Mouse (Mus musculus) cortical plate, adult 2 months (tissue): ENCODE measurements around the gene Vav1. TPM values are rescaled to one million over a fixed set of nuclear protein-coding genes. Genes with fewer than 3 reads are reported as not detected.

Experiments used
- H3K27ac ChIP-seq: fragments of 200-500 bp; 2 replicates; pipeline ENCODE4 v1.5.1; 2012; ENCODE audit warnings: low read length, control low read depth, inconsistent platforms; ENCODE audit not compliant: insufficient read depth
- H3K4me1 ChIP-seq: fragments of 200-500 bp; 2 replicates; pipeline ENCODE4 v1.6.1; 2011; ENCODE audit warnings: low read length; ENCODE audit not compliant: control insufficient read depth, insufficient read depth
- H3K4me3 ChIP-seq: fragments of 200-500 bp; 2 replicates; pipeline ENCODE4 v1.5.1; 2011; ENCODE audit warnings: mild to moderate bottlenecking, low read length, control low read depth; ENCODE audit not compliant: insufficient read depth
- CTCF ChIP-seq: fragments of 200-500 bp; IDR thresholded peaks from 2 replicates; pipeline ENCODE4 v1.5.1; 2011; ENCODE audit warnings: mild to moderate bottlenecking, control low read depth, low read length; ENCODE audit not compliant: insufficient read depth; ENCODE audit errors: extremely low read depth
- POLR2A ChIP-seq: fragments of 200-500 bp; IDR thresholded peaks from 2 replicates; pipeline ENCODE4 v1.6.1; 2011; ENCODE audit warnings: mild to moderate bottlenecking, low read length, control low read depth; ENCODE audit not compliant: insufficient read depth; ENCODE audit errors: extremely low read depth
- polyA plus RNA-seq: library from polyadenylated mRNA; depleted of rRNA; stranded (reverse); fragments of >200 nt; gene quantifications from 2 replicates; pipeline ENCODE4 v1.2.3, GENCODE M21; 2012

The Vav1 gene
- polyA plus RNA-seq, 1 experiment, result 3.6 TPM

DNA sequence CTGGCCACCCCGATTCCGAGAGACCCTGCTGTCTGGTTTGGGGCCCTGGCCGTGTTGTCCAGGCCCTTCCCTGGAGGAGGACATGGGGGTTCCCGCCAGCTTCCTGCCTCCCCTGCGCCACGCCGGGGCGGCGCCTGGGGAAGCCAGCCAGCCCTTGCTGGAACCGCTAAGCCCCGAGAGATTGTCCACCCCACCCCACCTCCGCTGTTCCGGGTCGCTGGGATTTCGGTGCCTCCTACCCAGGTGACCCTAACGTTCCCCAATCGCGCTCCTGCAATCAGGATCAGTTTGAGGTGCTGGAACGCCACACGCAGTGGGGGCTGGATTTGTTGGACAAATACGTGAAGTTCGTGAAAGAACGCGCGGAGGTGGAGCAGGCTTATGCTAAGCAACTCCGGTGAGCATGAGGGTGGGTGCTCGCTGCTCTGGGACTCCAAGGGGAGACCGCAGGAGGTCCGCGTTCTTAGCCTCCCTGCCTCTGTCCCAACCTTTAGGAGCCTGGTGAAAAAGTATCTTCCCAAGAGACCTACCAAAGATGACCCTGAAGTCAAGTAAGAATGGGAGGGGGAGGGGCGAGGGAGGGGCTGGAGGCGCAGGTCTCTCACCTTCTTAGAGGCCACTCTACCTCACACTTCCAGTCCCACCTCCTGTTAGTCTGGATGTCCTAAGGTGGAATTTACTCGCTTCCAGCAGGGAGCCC is 28.3 kb upstream of the Vav1 start:
- peak overlapping the region; percentile 32; the same call in 1 of the 2 replicates for H3K27ac ChIP-seq
- H3K4me3 ChIP-seq, result peak overlapping the region; percentile 48
- TF ChIP-seq CTCF (no peak), POLR2A (no peak)
- peaks cover 2% of the 10 kb centered on the region; the same call in 1 of the 2 replicates for H3K4me1 ChIP-seq

DNA sequence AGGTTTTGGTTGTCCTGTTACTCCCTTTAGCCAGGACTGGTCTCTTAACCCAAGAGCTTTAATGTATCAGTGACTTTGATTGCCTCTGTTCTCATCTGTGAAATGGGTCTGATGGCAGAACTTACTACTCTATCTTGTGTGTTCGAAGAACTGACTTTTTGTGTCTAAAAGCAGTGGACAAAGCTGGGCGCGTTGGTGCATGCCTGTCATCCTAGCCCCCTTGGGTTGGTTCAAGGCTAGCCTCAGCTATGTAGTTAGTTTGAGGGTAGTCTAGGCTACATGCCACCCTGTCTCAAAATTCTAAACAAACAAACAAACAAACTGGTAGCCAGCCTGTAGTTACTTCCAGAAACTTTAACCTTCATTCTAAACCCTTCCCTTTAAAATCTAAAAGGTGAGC is 27.5 kb upstream of the Vav1 start:
- TF ChIP-seq POLR2A (no peak), CTCF (no peak)
- Histone ChIP-seq H3K4me1 (peaks cover 2% of the 10 kb centered on the region; the same call in 1 of the 2 replicates), H3K27ac (no peak overlapping the region), H3K4me3 (no peak overlapping the region)

DNA sequence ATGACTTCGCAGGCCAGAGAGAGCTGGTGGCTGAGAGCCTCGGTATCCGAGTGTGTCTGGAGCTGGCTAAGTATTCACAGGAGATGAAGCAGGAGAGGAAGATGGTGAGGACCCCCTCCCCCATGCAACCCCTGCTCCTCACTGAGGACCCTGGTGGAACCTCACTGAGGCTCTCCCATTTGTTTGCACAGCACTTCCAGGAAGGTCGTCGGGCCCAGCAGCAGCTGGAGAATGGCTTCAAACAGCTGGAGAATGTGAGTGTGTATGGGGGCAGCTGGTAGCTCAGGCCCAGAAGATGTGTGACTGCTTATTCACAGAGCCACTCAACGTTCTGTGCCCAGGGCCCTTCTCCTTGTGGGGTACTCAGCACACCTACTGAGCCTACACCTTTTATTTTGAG is 25.6 kb upstream of the Vav1 start:
- TF ChIP-seq CTCF (no peak), POLR2A (no peak)
- no peak overlapping the region for H3K4me3 ChIP-seq

DNA sequence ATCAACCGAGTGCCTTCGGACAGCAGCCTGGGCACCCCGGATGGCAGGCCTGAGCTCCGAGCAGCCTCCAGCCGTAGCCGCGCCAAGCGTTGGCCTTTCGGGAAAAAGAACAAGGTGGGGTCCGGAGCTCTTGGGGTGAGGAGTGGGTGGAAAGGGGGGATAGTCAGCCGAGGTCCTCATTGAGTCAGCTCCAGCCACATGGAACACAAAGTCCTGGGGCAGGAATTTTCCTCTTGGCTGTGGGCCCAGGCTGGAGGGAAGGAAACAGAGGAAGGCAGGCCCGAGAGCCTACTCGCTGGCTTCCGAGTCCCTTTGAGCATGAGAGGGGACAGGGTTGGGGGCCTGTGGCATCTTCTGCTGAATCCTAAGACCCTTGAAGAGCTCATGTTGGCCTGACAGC is 23.5 kb upstream of the Vav1 start:
- TF ChIP-seq CTCF, result no peak
- TF ChIP-seq POLR2A, result no peak
- H3K4me3 ChIP-seq, result no peak overlapping the region
- H3K27ac ChIP-seq, result no peak overlapping the region
- H3K4me1 ChIP-seq, result no peaks in the 10 kb centered on the region

More for the DNA sequence above, 25.6 kb upstream of the Vav1 start:
- Histone ChIP-seq H3K27ac (no peak overlapping the region), H3K4me1 (no peaks in the 10 kb centered on the region; the same call in 1 of the 2 replicates)

DNA sequence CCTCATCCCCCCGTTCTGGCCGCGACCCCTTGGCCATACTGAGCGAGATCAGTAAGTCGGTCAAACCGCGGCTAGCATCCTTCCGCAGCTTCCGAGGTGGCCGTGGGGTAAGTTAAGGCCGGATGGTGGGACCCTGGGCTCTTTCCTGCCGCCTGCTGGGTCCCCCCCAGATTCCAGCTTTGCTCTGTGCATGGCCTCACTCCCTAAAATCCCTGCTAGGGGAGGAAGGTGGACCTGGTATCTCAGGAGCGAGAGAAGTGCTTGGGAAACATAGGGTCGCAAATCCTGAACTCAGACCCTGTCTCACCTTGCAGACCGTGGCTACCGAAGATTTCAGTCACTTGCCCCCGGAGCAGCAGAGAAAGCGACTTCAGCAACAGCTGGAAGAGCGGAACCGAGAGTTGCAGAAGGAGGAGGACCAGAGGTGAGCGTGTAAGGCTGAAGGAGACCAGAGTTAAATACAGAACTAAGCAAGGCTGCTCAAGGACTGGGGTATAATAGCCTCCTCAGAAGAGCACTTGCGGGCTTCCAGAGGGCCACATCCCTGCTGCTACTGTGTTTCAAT is 21.9 kb upstream of the Vav1 start:
- no peak overlapping the region for H3K4me3 ChIP-seq
- no peak overlapping the region for H3K27ac ChIP-seq
- H3K4me1 ChIP-seq, result no peaks in the 10 kb centered on the region
- TF ChIP-seq POLR2A (no peak), CTCF (no peak)

DNA sequence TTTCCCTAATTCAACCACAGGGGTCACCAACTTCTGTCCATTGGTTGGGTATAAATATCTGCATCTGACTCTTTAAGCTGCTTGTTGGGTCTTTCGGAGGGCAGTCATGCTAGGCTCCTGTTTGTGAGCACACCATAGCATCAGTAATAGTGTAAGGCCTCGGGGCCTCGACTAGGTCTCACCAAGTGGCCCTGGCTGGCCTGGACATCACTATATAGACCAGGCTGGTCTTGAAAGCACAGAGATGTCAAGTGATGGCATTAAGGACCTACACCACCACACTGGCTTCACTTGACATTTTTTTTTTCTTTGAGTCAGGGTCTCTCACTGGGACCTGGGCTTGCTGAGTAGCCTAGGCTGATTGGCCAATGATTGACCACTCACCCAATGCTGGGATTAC is 20.7 kb upstream of the Vav1 start:
- no peak overlapping the region for H3K27ac ChIP-seq
- no peak overlapping the region for H3K4me3 ChIP-seq
- no peaks in the 10 kb centered on the region for H3K4me1 ChIP-seq
- TF ChIP-seq POLR2A, result no peak
- no peak for TF ChIP-seq CTCF

DNA sequence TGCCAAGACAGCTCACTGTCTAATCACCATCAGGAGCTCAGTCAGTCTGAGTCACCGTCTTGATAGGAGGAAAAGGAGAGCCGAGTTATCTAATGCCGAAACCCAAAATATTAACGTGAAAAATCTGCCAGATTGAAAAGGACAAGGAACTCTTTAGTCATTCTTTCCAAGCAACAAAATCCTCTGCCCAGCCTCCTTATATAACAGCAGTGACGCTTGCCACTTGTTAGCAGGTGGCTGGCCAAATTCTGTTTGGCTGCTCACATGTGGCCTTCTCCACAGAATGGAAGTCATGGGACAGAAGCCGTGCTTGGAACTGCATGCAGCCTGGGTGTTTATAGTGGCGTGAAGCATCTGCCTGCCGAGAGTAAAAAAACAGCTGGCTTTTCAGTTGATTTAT is 19.2 kb upstream of the Vav1 start:
- no peak for TF ChIP-seq CTCF
- no peak for TF ChIP-seq POLR2A
- H3K27ac ChIP-seq, result no peak overlapping the region
- no peak overlapping the region for H3K4me3 ChIP-seq
- H3K4me1 ChIP-seq, result no peaks in the 10 kb centered on the region

DNA sequence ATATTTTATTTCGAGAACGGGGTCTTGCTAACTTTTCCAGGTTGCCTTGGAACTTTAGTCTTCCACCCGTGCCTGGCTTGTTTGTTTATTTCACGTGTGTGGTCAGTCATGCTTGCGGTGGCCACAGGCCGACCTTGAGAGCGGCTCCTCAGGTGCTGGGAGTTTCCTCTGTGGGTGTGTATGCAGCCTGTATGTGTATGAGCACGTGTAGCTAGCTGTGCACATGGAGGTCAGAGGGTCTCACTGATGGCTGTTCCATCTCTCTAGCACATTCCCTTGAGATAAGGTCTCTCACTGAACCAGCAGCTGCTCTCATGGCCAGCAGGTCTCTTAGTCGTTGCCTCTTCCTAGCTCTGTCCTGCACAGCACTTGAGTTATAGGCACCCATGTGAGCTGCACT is 18.5 kb upstream of the Vav1 start:
- no peak for TF ChIP-seq CTCF
- no peak for TF ChIP-seq POLR2A

DNA sequence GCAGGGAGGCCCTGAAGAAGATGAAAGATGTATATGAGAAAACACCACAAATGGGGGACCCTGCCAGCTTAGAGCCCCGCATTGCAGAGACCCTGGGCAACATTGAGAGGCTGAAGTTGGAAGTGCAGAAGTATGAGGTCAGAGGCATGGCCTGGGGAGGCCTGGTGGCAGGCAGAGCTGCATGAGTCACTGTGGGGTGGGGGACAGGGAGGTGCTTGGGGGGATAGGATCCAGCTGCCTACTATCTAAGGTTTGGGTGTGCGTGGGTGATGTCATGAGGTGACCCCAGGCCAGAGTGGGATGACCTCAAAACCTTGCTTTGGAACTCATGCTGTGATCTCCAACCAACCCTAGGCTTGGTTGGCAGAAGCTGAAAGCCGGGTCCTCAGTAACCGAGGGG is 17.6 kb upstream of the Vav1 start:
- Histone ChIP-seq H3K27ac (no peak overlapping the region), H3K4me3 (no peak overlapping the region), H3K4me1 (no peaks in the 10 kb centered on the region)
- TF ChIP-seq CTCF (no peak), POLR2A (no peak)

More for the DNA sequence above, 18.5 kb upstream of the Vav1 start:
- Histone ChIP-seq H3K4me3 (no peak overlapping the region), H3K27ac (no peak overlapping the region), H3K4me1 (no peaks in the 10 kb centered on the region)

DNA sequence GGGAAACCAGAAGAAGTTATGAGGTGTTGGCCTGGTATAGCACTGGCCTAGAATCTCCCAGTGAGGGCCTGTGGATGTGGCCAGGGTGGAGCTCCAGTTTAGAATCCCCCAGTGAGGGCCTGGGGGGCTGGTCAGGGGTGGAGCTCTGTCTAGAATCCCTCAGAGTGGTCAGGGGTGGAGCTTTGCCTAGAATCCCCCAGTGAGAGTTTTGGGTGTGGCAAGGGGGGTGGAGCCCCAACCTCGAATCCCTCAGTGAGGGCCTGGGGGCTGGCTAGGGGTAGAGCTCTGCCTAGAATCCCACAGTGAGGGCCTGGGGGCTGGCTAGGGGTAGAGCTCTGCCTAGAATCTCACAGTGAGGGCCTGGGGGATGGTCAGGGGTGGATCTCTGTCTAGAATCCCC is 17.1 kb upstream of the Vav1 start:
- Histone ChIP-seq H3K4me1 (no peaks in the 10 kb centered on the region), H3K27ac (no peak overlapping the region), H3K4me3 (no peak overlapping the region)
- TF ChIP-seq POLR2A, result no peak
- TF ChIP-seq CTCF, result no peak
